Mouse (Mus musculus) G1E (cell line): Measurements from ENCODE around the gene Ccdc47. TPM values are rescaled to one million over a fixed set of nuclear protein-coding genes. Genes with fewer than 3 reads are reported as not detected.
A peak's percentile ranks its signal among the peaks of the same experiment; 100 is the strongest.
"Not testable (repeated sequence)": the region's sequence is repeated elsewhere in the genome, so short reads cannot be mapped to it uniquely, and the experiment has no call there.

Experiments
- ATAC-seq: 2 replicates; pipeline ENCODE4 v1.8.0; 2016; ENCODE audit warnings: mild to moderate bottlenecking; ENCODE audit not compliant: insufficient number of reproducible peaks, poor library complexity, low FRiP score, severe bottlenecking; ENCODE audit errors: extremely low read depth
- DNase-seq: peaks from one replicate; pipeline ENCODE4 v3.0.0; 2012; ENCODE audit warnings: low spot score
- H3K27me3 ChIP-seq: 2 replicates; pipeline ENCODE4 v1.6.1; 2012; ENCODE audit warnings: mild to moderate bottlenecking, low read length, inconsistent platforms; ENCODE audit not compliant: insufficient read depth
- H3K36me3 ChIP-seq: replicated peaks from 2 replicates; pipeline ENCODE3; 2012; ENCODE audit warnings: mild to moderate bottlenecking, inconsistent platforms
- H3K4me1 ChIP-seq: 2 replicates; pipeline ENCODE4 v1.6.1; 2012; ENCODE audit warnings: low read depth, low read length, inconsistent platforms, mixed read lengths; ENCODE audit not compliant: insufficient read depth
- H3K4me3 ChIP-seq: 2 replicates; pipeline ENCODE4 v1.5.1; 2012; ENCODE audit warnings: low read depth, mild to moderate bottlenecking, inconsistent platforms, low read length, moderate library complexity, mixed read lengths
- H3K9me3 ChIP-seq: replicated peaks from 2 replicates; pipeline ENCODE4 v1.6.1; 2012; ENCODE audit warnings: inconsistent platforms
- CTCF ChIP-seq: IDR thresholded peaks from 2 replicates; pipeline ENCODE4 v1.5.1; 2012; ENCODE audit warnings: low read depth, low read length, inconsistent platforms, mixed read lengths
- GATA1 ChIP-seq: IDR thresholded peaks from 2 replicates; pipeline ENCODE4 v1.6.1; 2012; ENCODE audit warnings: borderline replicate concordance, low read length, inconsistent platforms, mixed read lengths
- GATA2 ChIP-seq: IDR thresholded peaks from 2 replicates; pipeline ENCODE4 v1.6.1; 2012; ENCODE audit warnings: low read depth, low read length, inconsistent platforms, borderline replicate concordance
- POLR2AphosphoS5 ChIP-seq: IDR thresholded peaks from 2 replicates; pipeline ENCODE4 v1.6.1; 2012; ENCODE audit warnings: low read depth, low read length, inconsistent platforms; ENCODE audit not compliant: insufficient replicate concordance
- TAL1 ChIP-seq: conservative IDR thresholded peaks from 2 replicates; pipeline ENCODE4 v1.6.1; 2012; ENCODE audit warnings: low read depth, low read length, inconsistent platforms, mixed read lengths
- polyA plus RNA-seq: library from polyadenylated mRNA; stranded (reverse); fragments of >175 nt; gene quantifications from 2 replicates; pipeline ENCODE4 v1.2.3, GENCODE M21; 2012
- total RNA-seq, 2 experiments: library from RNA; stranded (forward) in 1 of 2; stranded (reverse) in 1 of 2; fragments of 200-1000 nt in 1 of 2; fragments of >200 nt in 1 of 2; fragmentation: Nextera tagmentation in 1 of 2; gene quantifications; 2 replicates each; pipeline ENCODE4 v1.2.3; 2014 to 2017

The Ccdc47 gene
- total and polyA plus RNA-seq, 3 experiments: 3.9 to 129 (median 78.5) TPM

DNA sequence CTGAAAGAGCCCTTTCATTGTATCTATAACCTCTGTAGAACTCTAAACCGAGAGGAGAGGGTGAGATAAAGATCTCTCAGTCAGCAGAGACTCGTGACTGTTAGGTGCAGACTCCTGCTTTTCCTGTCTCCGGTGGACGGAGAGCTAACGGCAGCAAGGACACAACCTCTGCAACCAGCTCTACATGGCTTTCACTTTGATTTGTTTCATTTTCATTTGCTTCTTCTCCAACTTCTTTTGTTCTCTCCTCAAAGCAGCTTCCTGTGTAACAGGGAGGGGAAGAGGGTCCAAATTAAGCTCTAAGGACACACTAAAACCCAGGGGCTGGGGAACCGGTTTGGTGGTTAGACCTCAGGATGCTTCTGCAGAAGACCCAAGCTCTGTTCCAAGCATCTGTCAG is 15.4 kb downstream of the Ccdc47 start:
- TF ChIP-seq POLR2AphosphoS5 (no peak), GATA1 (no peak), GATA2 (no peak), TAL1 (no peak), CTCF (no peak)
- H3K9me3 ChIP-seq: no peaks in the 10 kb centered on the region
- peaks cover 37% of the 10 kb centered on the region for H3K4me1 ChIP-seq
- ATAC-seq (peak; percentile 36; the same call in 1 of the 2 replicates), DNase-seq (no peak)
- H3K36me3 ChIP-seq: peaks cover 86% of the 10 kb centered on the region
- no peak overlapping the region; the same call in 1 of the 2 replicates for H3K4me3 ChIP-seq
- H3K27me3 ChIP-seq: no peaks in the 10 kb centered on the region

DNA sequence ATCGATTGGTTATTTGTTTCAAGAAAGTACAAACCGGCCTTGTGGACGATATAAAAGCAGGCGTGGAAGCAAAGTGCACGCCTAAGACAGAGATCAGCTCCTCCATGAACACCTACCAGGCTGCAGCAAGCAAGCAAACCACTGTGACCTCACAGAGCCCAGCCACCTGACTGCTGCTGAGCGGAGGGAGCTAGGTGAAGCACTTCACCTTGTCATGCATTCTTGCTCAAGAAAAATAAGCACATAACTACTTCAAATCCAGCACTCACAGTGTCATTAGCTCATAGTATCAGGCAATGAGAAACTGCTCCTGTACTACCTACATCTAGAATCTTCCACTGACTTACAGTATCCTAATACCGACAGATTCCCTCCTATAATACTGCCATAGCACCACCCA is 16.1 kb downstream of the Ccdc47 start:
- not testable (repeated sequence) for H3K9me3 ChIP-seq, H3K27me3 ChIP-seq, H3K4me3 ChIP-seq, DNase-seq, ATAC-seq
- Histone ChIP-seq H3K36me3 (peaks cover 85% of the 10 kb centered on the region), H3K4me1 (peaks cover 37% of the 10 kb centered on the region)

DNA sequence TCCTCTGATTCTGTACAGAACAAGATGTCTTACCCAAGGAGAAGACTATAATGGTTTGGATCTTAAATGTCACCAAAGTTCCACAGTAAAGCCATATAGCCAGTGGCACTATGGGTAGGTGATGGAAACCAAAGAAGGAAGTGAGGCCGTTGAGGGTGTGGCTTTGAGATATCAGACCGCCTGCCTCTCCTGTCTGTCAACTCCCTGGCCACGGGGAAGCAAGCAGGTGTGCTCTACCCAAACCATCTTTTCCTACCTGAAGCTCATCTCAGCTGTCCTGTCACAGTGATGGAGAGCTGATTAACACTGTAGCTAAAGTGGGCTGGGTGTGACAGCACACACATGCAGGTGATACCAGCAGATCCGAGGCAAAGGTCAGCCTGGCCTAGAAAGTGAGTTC is 17.9 kb downstream of the Ccdc47 start:
- no peak for ATAC-seq
- no peaks in the 10 kb centered on the region for H3K27me3 ChIP-seq
- H3K36me3 ChIP-seq: peaks cover 70% of the 10 kb centered on the region
- H3K4me1 ChIP-seq: peaks cover 50% of the 10 kb centered on the region
- H3K9me3 ChIP-seq: no peaks in the 10 kb centered on the region
- no peak overlapping the region for H3K4me3 ChIP-seq
- TF ChIP-seq GATA1 (no peak), CTCF (no peak), POLR2AphosphoS5 (no peak), GATA2 (no peak), TAL1 (no peak)
- no peak for DNase-seq

DNA sequence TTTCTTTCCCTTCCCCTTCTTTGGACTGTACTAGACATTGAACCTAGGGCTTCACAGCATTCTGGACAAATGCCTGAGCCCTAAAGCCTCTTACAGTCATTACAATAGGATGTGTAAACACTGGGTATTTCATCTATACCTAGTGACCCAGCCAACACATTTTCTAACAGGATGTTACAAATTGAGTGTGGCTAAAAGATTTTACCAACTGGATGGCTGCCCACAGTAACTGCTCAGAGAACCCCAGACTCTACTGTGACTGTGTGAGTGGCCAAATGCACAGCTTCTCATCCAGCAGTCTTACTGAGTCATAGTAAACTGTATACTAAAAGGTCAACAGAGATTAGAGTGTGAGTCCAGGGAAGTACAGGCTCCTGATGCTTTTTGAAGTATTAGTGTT is 20.8 kb downstream of the Ccdc47 start:
- Histone ChIP-seq H3K4me3 (no peak overlapping the region), H3K4me1 (peaks cover 35% of the 10 kb centered on the region), H3K36me3 (peaks cover 46% of the 10 kb centered on the region), H3K27me3 (no peaks in the 10 kb centered on the region), H3K9me3 (no peaks in the 10 kb centered on the region)
- no peak for DNase-seq
- ATAC-seq: no peak
- TF ChIP-seq TAL1: no peak
- TF ChIP-seq CTCF: no peak
- TF ChIP-seq GATA1: no peak
- no peak for TF ChIP-seq GATA2
- no peak for TF ChIP-seq POLR2AphosphoS5

DNA sequence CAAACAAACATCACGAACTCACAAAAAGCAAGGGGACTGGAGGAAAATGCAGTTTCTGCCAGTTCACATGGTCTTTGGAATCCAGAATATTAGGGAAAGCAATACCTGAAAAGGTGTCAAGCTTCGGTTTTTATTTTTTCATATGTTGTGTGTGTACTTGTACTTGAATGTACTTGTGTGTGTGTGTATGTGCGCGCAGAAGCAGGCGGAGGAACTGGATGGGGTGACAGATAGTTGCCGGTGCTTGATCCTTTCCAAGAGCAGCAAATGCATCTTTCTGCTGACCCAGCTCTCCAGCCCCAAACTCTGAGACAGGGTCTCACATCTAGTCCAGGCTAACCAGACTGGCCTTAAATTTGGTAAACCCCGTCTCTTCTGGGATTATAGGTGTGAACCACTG is 21.3 kb downstream of the Ccdc47 start:
- no peak for DNase-seq
- H3K36me3 ChIP-seq: peaks cover 48% of the 10 kb centered on the region
- H3K9me3 ChIP-seq: no peaks in the 10 kb centered on the region
- H3K27me3 ChIP-seq: no peaks in the 10 kb centered on the region
- no peak for ATAC-seq
- H3K4me1 ChIP-seq: peaks cover 31% of the 10 kb centered on the region
- no peak for TF ChIP-seq GATA2
- no peak for TF ChIP-seq TAL1
- no peak for TF ChIP-seq POLR2AphosphoS5
- no peak for TF ChIP-seq GATA1
- no peak for TF ChIP-seq CTCF
- no peak overlapping the region for H3K4me3 ChIP-seq

DNA sequence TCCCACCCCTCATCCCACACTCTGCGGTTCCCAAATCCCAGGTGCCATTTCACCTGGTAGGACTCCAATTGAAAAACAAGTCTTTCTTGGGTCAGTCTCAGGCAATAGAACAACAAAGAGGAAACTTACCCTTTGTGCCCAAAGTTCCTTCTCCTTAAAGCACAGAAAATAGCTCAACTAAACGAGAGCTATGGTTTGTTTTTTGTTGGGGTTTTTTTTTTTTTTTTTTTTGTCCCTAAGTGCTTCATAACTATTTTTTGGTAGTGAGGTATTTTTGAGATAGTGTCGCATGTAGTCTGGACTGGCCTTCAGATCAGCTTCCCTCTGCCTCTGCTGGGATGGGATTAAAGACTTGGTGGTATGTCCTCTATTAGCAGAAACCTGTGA is 22.0 kb downstream of the Ccdc47 start:
- peaks cover 31% of the 10 kb centered on the region for H3K4me1 ChIP-seq
- TF ChIP-seq GATA2: no peak
- TF ChIP-seq POLR2AphosphoS5: no peak
- no peak for TF ChIP-seq TAL1
- no peak for TF ChIP-seq CTCF
- no peak for TF ChIP-seq GATA1
- H3K27me3 ChIP-seq: no peaks in the 10 kb centered on the region
- no peaks in the 10 kb centered on the region for H3K9me3 ChIP-seq
- ATAC-seq (no peak), DNase-seq (no peak)
- peaks cover 45% of the 10 kb centered on the region for H3K36me3 ChIP-seq
- peak overlapping the region; percentile 79 for H3K4me3 ChIP-seq
